Mouse (Mus musculus) frontal cortex, postnatal 36 days (tissue): ENCODE measurements around the gene 1810062G17Rik.

ENCODE experiments used
- DNase-seq, 2 experiments: peaks; one replicate each; pipeline ENCODE4 v3.0.0; 2022; ENCODE audit warnings: low spot score in 2 of 2

Gene 1810062G17Rik

GRCm38 (mm10) chr3:36505306-36505705 lies 29.6 kb downstream of the 1810062G17Rik start:
- DNase-seq: no peak

- no peak for DNase-seq
These were observed 30.3 kb downstream of the 1810062G17Rik start for GRCm38 (mm10) chr3:36505809-36506735.

GRCm38 (mm10) chr3:36511491-36511890 lies 35.8 kb downstream of the 1810062G17Rik start:
- DNase-seq: no peak

- DNase-seq: peak; percentile 60 to 83
These were observed 40.5 kb downstream of the 1810062G17Rik start for GRCm38 (mm10) chr3:36516196-36516595.

DNA sequence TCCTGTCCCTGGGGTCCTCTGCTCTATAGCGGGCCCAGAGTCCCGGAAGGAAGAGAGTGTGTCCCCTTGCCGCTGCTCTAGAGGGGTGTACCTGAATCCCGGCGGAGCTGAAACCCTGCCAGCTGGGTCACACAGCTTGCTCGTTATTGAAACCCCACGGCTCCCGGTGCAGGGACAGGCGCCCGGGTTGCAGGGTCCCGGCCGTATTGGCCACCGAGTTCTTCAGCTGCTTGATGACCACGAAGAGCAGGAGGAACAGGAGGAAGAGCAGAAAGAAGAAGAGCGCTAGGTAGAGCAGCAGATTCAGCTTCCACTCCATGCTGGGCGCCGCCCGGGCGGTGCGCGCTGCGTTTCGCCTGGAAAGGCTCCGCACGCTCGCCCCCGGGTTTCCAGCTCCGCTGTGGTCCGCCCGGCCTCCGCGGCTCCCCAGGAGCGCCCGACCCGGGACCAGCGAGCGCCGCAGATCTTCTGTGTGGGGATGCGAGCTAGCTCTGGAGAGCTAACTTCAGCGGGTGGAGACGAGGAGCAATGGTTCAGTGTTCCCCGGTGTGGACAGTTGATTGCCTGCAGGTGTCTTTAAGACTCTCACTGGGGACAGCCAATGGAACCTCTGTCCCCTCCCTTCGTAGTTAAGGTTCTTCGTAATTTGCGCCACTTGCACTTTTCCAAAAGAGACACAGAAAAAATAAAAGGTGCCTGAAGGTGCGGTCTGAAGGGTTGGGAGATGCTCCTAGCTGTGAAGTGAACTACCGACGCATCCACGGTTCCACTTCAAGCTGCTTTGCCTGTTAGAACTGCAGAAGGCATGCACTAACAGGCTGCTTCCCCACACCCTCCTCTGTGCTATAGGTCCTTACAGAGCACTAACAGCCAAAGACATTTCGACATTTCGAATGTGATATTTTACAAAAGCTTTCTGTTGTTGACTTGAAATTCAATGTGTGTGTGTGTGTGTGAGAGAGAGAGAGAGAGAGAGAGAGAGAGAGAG lies 45.6 kb downstream of the 1810062G17Rik start, which contains the start of gene Gm11549:
Gene Gm11549 (minus strand): TSS at position 741 of the 988 bp plus-strand sequence.
- peak; percentile 62 to 70 for DNase-seq

DNA sequence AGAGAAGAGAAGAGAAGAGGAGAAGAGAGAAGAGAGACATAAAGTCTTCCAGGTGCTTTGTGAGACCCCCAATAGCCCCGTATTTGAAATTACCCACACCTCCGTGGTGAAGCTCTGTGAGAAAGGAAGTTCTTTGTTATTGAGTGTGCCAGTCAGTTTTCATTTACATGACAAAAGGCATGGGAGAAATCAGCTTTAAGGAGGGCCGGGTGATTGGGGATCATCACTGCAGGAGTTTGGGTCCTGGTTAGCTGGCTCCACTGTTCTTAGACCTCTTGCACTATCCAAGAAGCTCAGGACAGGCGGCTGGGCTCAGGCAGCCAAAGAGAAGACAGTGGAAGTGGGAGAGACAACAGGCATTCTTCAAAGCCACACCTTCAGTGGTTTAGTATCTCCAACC lies 46.4 kb downstream of the 1810062G17Rik start:
- DNase-seq: no peak

GRCm38 (mm10) chr3:36524466-36524865 lies 48.7 kb downstream of the 1810062G17Rik start:
- DNase-seq: peak in 1 of 2 experiments; percentile 41

DNA sequence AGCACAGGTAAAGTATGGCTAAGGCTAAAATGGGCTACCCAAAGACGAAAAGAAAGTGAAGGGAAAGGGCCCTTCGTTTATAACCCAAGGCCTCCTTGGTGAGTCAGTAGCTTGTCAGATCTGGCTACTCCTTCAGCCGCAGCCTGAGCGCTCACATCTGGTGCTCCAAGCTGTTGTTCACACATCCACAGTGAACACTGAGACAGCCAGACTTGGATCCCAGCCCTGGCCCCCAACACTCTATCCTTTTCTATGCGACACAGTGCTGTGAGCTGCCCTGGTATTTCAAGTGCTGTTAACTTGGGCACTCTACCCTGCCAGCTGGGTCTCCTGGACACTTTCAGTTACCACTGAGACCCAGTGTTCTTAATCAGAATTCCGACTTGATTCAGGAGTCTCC lies 54.6 kb downstream of the 1810062G17Rik start:
- peak; percentile 78 to 87 for DNase-seq

GRCm38 (mm10) chr3:36530781-36531180 lies 55.0 kb downstream of the 1810062G17Rik start:
- peak in 1 of 2 experiments; percentile 27 for DNase-seq

DNA sequence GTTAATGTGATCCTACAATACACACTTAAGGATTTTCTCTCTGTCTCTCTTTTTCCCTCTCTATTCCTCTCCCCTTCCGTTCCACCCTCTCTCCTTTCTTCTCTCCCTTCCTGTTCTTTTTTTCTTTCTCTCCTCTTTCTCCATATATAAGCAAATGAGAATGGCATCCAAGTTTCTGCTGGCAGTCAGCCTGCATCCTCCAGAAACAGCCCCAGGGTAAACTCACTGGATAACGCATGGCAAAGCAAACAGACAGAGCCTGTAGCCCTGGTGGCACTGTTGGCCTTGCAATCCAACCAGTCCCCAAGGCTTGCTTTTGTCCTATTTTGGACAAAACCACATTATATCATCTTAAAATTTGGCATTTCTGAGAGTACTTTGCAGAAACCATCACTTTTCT lies 55.5 kb downstream of the 1810062G17Rik start:
- peak in 1 of 2 experiments; percentile 53 for DNase-seq
